Mouse (Mus musculus) bone marrow, adult 2 months (tissue): ENCODE measurements around the gene Scimp.

Experiments used
- CTCF ChIP-seq: fragments of 200-500 bp; IDR thresholded peaks from 2 replicates; pipeline ENCODE4 v1.5.1; 2011; ENCODE audit warnings: low read length, control low read depth; ENCODE audit not compliant: control insufficient read depth, insufficient read depth
- POLR2A ChIP-seq: fragments of 200-500 bp; IDR thresholded peaks from 2 replicates; pipeline ENCODE4 v1.6.1; 2011; ENCODE audit warnings: low read depth, mild to moderate bottlenecking, control low read depth, low read length, borderline replicate concordance; ENCODE audit not compliant: control insufficient read depth

- TF ChIP-seq POLR2A: no peak
- TF ChIP-seq CTCF: no peak
These were observed 33.1 kb upstream of the Scimp start for GRCm38 (mm10) chr11:70845457-70845978.
